Mouse (Mus musculus): ENCODE measurements around the gene Itk.

- TF ChIP-seq POLR2A (IDR thresholded peaks at IDR 0.05; ENCODE audit: low read depth, low read length) (no peak), CTCF (conservative IDR thresholded peaks at IDR 0.05; ENCODE audit: insufficient read depth, insufficient read length, low read depth, low read length) (no peak)
Measured at GRCm38 (mm10) chr11:46306776-46307175, 82.5 kb downstream of the Itk start.
